Mouse (Mus musculus): Measurements from ENCODE around the gene Zfp12. TPM values are rescaled to one million over a fixed set of nuclear protein-coding genes. Genes with fewer than 3 reads are reported as not detected.
"Not testable (repeated sequence)": the region's sequence is repeated elsewhere in the genome, so short reads cannot be mapped to it uniquely, and the experiment has no call there.

Gene Zfp12
- 0.36 TPM in 1 of 2 replicates, not detected in the other for total RNA-seq (2015; ENCODE audit: low replicate concordance)
- 0.68 and 1.7 TPM in 2 replicates for total RNA-seq (2017; ENCODE audit: low replicate concordance)

- peak; percentile 69 for ATAC-seq (replicated peaks; ENCODE audit: low FRiP score, poor library complexity, severe bottlenecking)
These were observed at the start of gene Zfp12 for GRCm38 (mm10) chr5:143235028-143235693. Gene Zfp12, plus strand, starts transcription at chr5:143235163.

DNA sequence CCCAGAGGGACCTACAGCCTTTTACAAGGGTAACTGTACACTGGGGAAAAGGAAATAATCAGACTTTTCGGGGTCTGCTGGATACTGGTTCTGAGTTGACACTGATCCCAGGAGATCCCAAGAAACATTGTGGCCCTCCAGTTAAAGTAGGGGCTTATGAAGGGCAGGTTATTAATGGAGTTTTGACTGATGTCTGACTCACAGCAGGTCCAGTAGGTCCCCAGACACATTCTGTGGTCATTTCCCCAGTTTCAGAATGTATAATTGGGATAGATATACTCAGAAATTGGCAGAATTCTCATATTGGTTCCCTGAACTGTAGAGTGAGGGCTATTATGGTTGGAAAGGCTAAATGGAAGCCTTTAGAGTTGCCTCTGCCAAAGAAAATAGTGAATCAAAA, 46.9 kb upstream of the Zfp12 start:
- not testable (repeated sequence) for ATAC-seq (replicated peaks; ENCODE audit: low FRiP score, poor library complexity, severe bottlenecking)

GRCm38 (mm10) chr5:143192806-143193205, 42.2 kb upstream of the Zfp12 start:
- no peak for ATAC-seq (replicated peaks; ENCODE audit: low FRiP score, poor library complexity, severe bottlenecking)

- not testable (repeated sequence) for ATAC-seq (replicated peaks; ENCODE audit: low FRiP score, poor library complexity, severe bottlenecking)
These were observed 40.2 kb upstream of the Zfp12 start for GRCm38 (mm10) chr5:143194747-143195146.

DNA sequence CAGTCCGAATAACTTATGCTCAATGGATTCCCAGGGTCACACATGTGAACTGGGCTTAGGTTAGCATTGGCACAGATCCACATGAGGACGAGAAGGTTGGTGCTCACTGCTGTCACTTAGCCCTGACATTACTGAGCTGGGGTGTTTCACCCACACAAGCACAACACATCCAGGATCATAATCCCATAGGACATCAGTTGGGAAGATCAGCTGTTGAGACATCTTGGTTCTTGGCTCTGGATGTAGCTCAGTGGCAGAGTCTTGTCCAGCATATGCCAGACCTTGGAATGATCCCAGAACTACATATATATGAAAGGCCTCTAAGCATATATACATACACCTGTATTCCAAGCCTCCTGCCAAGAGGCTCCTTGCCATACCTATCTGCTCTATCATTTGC, 39.8 kb upstream of the Zfp12 start:
- no peak for ATAC-seq (replicated peaks; ENCODE audit: low FRiP score, poor library complexity, severe bottlenecking)

DNA sequence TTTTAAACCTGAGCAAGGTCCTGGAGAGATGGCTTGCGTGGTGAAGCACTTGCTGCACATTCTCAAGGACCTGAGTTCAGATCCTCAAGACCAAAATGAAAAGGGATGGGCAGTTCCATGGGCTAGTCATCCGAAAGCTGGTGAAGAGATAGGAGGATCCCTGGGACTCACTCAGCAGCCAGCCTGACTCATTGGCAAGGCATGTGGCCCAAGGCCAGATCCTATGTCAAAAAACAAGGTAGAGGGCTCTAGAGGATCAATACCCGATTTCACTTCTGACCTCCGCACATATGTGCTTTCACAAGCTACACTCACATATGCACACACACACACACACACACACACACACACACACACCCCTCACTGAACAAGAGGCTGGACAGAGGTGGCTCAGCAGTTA, 38.5 kb upstream of the Zfp12 start:
- no peak for ATAC-seq (replicated peaks; ENCODE audit: low FRiP score, poor library complexity, severe bottlenecking)

DNA sequence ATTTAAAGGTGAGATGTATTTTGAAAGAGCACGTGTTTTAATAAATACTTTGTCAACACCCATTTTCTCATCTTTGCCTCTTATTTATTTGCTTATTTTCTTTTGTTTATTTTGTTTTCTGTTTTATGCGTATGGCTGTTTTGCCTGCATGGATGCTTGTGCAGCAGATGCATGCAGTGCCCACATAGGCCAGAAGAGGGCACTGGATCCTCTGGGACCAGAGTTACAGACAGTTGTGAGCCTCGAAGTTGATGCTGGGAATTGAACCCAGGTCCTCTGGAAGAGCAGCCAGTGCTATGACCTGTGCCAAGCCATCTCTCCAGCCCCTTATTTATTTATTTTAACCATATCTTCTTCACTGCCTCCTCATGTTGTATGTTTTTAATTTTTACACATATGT, 29.9 kb upstream of the Zfp12 start:
- no peak for ATAC-seq (replicated peaks; ENCODE audit: low FRiP score, poor library complexity, severe bottlenecking)

DNA sequence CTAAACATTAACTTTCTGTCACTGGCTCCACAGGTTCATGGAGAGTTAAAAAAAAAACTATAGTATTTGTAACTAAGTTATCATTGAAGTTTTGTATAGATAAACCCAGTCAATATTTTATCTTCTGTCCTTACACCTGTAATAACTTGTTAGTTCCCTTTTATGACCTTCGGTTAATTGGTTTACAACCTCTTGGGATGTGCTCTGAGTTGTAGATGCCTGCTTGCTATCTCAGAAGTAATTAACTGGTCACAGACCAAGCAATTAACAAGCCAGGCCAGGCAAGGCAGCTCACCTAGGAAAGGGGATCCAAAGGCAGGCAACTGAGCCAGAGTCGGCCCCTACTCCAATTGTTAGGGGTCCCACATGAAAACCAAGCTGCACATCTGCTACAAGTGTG, 21.1 kb upstream of the Zfp12 start:
- no peak for ATAC-seq (replicated peaks; ENCODE audit: low FRiP score, poor library complexity, severe bottlenecking)

DNA sequence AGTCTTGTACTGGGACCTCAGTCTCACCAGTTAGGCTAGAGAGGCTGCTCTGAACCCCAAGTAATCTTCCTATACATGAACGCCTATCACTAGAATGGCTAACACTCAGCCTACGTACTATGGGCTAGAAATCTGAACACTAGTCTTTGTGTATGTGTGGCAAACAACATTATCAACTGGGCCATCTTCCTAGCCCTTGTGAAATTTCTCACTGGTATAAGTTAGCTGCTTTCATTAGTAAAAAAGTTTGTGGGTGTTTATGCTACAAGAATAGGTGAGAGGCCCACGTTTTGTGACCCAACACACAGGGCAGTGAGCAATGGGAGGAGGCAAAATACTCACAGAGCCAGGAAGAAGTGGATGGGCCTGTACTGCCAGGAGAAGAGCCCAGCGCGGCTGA, 14.0 kb upstream of the Zfp12 start:
- no peak for ATAC-seq (replicated peaks; ENCODE audit: low FRiP score, poor library complexity, severe bottlenecking)

GRCm38 (mm10) chr5:143222287-143222686, 12.7 kb upstream of the Zfp12 start:
- ATAC-seq (replicated peaks; ENCODE audit: low FRiP score, poor library complexity, severe bottlenecking), result no peak

DNA sequence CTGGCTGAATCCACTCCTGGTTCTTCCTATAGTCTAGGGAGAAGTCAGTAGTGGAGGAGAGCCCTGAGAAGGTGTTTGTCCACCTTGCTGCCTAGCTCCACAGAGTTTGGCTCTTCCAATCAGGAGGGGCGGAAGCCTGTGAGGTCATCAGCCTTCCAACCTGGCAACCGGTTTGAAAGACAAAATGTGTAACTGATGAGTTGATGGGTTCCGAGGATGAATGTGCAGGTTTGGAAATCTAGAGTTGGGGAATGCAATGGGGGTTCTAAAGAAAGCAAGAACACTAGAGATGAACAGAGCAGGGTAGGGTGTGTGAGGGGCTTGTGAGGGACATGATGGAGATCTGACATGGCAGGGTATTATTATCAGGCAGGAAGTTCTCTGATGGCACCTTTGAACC, 8.2 kb upstream of the Zfp12 start, which contains the start of gene Spdye4a:
Gene Spdye4a (minus strand): TSS at position 101 of the 400 bp plus-strand sequence.
- no peak for ATAC-seq (replicated peaks; ENCODE audit: low FRiP score, poor library complexity, severe bottlenecking)

DNA sequence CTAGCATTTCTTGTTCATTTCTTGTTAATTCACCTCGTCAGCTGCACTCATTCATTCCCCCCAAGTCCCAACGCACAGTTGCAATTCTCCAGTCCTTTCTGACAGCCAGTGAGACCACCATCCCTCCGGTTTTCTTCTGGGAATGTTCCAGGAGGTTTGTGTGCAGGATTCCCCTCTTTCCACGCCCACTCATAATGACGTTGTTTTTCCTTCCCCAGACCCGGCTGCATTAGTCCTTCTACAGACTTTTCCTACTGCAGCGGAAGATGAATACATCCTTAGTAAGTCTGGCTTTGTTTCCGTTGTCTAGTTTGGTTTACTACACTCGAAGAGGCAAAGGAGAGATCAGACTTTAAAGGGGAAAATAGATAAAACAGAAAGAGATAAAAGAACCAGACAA, 1.1 kb downstream of the Zfp12 start:
- ATAC-seq (replicated peaks; ENCODE audit: low FRiP score, poor library complexity, severe bottlenecking), result no peak

GRCm38 (mm10) chr5:143244926-143245325, 10.0 kb downstream of the Zfp12 start:
- no peak for ATAC-seq (replicated peaks; ENCODE audit: low FRiP score, poor library complexity, severe bottlenecking)

GRCm38 (mm10) chr5:143252039-143252438, 17.1 kb downstream of the Zfp12 start:
- ATAC-seq (replicated peaks; ENCODE audit: low FRiP score, poor library complexity, severe bottlenecking), result no peak

DNA sequence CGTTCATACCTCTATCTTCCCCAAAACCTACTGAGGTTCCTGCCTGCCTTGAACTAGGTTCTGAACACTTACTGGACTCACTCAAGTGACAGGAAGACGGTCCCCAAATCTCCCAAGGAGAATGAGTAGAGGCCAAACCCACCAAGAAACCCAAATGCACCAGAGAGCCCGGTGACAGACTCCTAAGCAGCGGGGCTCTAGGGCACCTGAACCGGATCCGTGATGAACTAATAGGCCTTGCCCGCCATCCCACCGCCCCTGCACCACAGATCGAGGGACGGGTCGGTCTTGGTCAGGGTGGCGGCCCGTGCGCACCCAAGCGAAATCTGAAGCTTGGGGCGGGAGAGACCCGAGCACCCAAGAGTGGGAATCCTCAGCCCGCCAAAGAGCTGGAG, 17.8 kb downstream of the Zfp12 start:
- ATAC-seq (replicated peaks; ENCODE audit: low FRiP score, poor library complexity, severe bottlenecking), result no peak

GRCm38 (mm10) chr5:143253186-143253880, 18.4 kb downstream of the Zfp12 start:
- ATAC-seq (replicated peaks; ENCODE audit: low FRiP score, poor library complexity, severe bottlenecking), result no peak

DNA sequence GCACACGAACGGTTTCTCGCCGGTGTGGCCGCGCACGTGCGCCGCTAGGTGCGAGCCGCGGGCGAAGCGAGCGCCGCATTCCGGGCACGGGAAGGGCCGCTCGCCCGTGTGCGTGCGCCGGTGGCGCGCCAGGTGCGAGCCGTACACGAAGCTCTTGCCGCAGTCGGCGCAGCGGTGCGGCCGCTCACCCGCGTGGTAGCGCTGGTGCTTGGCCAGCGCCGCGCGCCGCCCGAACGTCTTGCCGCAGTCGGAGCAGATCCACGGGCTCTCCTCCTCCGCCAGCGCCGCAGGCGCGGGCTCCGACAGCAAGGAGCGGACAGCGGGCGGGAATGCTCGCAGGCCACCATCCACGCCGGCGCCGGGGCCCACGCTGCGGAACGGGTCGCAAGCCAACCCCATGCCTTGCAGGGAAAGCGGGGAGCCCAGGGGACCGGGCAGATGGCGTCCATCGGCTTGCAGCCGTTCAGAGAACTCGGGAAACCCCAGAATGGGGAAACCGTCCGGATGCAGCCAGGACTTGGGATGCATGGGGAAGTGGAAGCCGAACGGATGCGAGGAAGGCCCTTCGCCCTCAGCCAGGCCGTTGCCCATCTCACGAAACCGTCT, 19.0 kb downstream of the Zfp12 start:
- ATAC-seq (replicated peaks; ENCODE audit: low FRiP score, poor library complexity, severe bottlenecking), result no peak

- ATAC-seq (replicated peaks; ENCODE audit: low FRiP score, poor library complexity, severe bottlenecking), result no peak
These were observed 19.6 kb downstream of the Zfp12 start for GRCm38 (mm10) chr5:143254487-143255130.

GRCm38 (mm10) chr5:143255131-143255519, 20.2 kb downstream of the Zfp12 start:
- ATAC-seq (replicated peaks; ENCODE audit: low FRiP score, poor library complexity, severe bottlenecking), result no peak

DNA sequence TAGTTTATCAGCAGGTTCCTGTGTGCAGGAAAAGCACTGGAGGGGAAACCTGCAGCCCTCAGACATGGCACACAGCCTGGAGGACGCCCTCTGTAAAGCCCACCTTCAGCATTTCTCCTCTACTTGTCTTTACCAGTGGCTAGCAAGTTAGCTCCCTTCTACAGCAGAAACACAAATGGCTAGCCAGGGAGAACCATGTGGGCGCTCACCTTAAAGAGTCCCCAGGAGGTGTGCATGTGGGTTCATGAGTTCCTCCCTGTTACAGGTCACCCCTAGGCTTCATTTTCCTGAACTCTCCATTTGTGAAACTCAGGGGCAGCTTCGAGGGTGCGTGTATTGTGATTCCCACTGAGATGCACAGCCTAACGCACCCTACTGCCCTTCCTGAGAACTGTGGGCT, 20.8 kb downstream of the Zfp12 start:
- ATAC-seq (replicated peaks; ENCODE audit: low FRiP score, poor library complexity, severe bottlenecking), result no peak

DNA sequence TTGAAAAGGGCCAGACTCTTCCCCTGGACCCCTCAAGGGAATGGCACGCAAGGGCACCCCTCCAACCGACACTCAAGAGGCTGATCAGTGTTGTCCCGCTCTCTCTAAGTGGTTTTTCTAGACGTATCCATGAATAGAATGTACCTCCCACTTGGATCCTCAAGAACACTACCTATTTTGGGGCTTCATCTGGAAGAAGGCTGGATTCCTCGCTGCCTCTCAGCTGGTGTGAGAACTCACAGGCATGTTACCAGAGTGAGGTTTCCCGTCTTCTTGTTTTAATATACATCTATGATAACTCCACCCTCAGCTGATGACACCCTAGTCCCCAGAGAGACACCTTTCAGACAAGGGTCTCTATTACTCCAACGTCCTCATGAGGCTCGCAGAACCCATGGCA, 26.7 kb downstream of the Zfp12 start:
- ATAC-seq (replicated peaks; ENCODE audit: low FRiP score, poor library complexity, severe bottlenecking), result no peak
